Mouse (Mus musculus) CH12.LX (cell line): ENCODE results near the gene Plcl2. TPM values are rescaled to one million over a fixed set of nuclear protein-coding genes. Genes with fewer than 3 reads are reported as not detected.

Source experiments
- DNase-seq: peaks from one replicate; pipeline ENCODE4 v3.0.0-alpha.2; 2013; ENCODE audit errors: extremely low read depth
- H3K27ac ChIP-seq: 2 replicates; pipeline ENCODE4 v1.5.1; 2012; ENCODE audit warnings: low read depth, mild to moderate bottlenecking, control low read depth, moderate library complexity; ENCODE audit not compliant: insufficient read depth
- H3K27me3 ChIP-seq: replicated peaks from 2 replicates; pipeline ENCODE3; 2012; ENCODE audit warnings: inconsistent platforms
- H3K36me3 ChIP-seq, 2 experiments: replicated peaks in 1 of 2; 2 replicates each; pipeline versions ENCODE3 to v1.6.1; 2012; ENCODE audit warnings: inconsistent platforms in 1 of 2, low read length in 1 of 2, mild to moderate bottlenecking in 1 of 2, mixed read lengths in 1 of 2, moderate library complexity in 1 of 2; ENCODE audit not compliant: control insufficient read depth in 1 of 2, insufficient read depth in 1 of 2
- H3K4me1 ChIP-seq, 2 experiments: 2 replicates each; pipeline ENCODE4 v1.6.1; 2012; ENCODE audit warnings: inconsistent platforms in 1 of 2, moderate library complexity in 1 of 2; ENCODE audit not compliant: insufficient read depth in 2 of 2, control insufficient read depth in 1 of 2
- H3K4me2 ChIP-seq: 2 replicates; pipeline ENCODE4 v1.6.1; 2012; ENCODE audit warnings: low read depth, mild to moderate bottlenecking, control low read depth; ENCODE audit not compliant: poor library complexity, insufficient read depth, severe bottlenecking
- H3K4me3 ChIP-seq, 3 experiments: fragments of 150-350 bp in 1 of 3; sonication (generic) in 1 of 3; replicated peaks in 1 of 3; 2 replicates each; pipeline versions ENCODE3 to v1.5.1; 2011 to 2012; ENCODE audit warnings: low read depth in 2 of 3, low read length in 2 of 3, mild to moderate bottlenecking in 2 of 3, moderate library complexity in 2 of 3, control low read depth in 1 of 3, improper control_type of control experiment in 1 of 3, inconsistent platforms in 1 of 3, mixed read lengths in 1 of 3; ENCODE audit not compliant: poor library complexity in 1 of 3
- H3K79me2 ChIP-seq: replicated peaks from 2 replicates; pipeline ENCODE4 v1.6.1; 2012; ENCODE audit warnings: mild to moderate bottlenecking, moderate library complexity; ENCODE audit not compliant: control insufficient read depth, poor library complexity, insufficient read depth, severe bottlenecking; ENCODE audit errors: extremely low read depth
- H3K9ac ChIP-seq: 2 replicates; pipeline ENCODE4 v1.6.1; 2012; ENCODE audit warnings: low read depth, mild to moderate bottlenecking, control low read depth, moderate library complexity; ENCODE audit not compliant: insufficient read depth
- H3K9me3 ChIP-seq: replicated peaks from 2 replicates; pipeline ENCODE3; 2012; ENCODE audit warnings: low read length, inconsistent platforms, mixed read lengths
- CHD1 ChIP-seq: IDR thresholded peaks from 2 replicates; pipeline ENCODE4 v1.6.1; 2012; ENCODE audit warnings: low read depth, low read length, improper control_type of control experiment, inconsistent platforms
- CTCF ChIP-seq, 2 experiments: IDR thresholded peaks in 1 of 2; conservative IDR thresholded peaks in 1 of 2; 2 replicates each; pipeline ENCODE4 v1.5.1; 2011 to 2012; ENCODE audit warnings: low read depth in 2 of 2, low read length in 2 of 2, improper control_type of control experiment in 1 of 2, inconsistent platforms in 1 of 2, mild to moderate bottlenecking in 1 of 2, moderate library complexity in 1 of 2
- EP300 ChIP-seq: IDR thresholded peaks from 2 replicates; pipeline ENCODE4 v1.6.1; 2011; ENCODE audit warnings: low read length, improper control_type of control experiment
- HCFC1 ChIP-seq: IDR thresholded peaks from 2 replicates; pipeline ENCODE4 v1.6.1; 2012; ENCODE audit warnings: low read depth, mild to moderate bottlenecking, inconsistent platforms, low read length, improper control_type of control experiment
- JUND ChIP-seq: conservative IDR thresholded peaks from 2 replicates; pipeline ENCODE4 v1.6.1; 2011; ENCODE audit warnings: low read depth, low read length, improper control_type of control experiment
- KAT2A ChIP-seq: IDR thresholded peaks from 2 replicates; pipeline ENCODE4 v1.6.1; 2012; ENCODE audit warnings: low read length, improper control_type of control experiment, inconsistent platforms; ENCODE audit not compliant: insufficient replicate concordance
- MAFK ChIP-seq: IDR thresholded peaks from 2 replicates; pipeline ENCODE4 v1.6.1; 2011; ENCODE audit warnings: low read length, improper control_type of control experiment; ENCODE audit not compliant: insufficient replicate concordance
- MEF2A ChIP-seq: IDR thresholded peaks from 2 replicates; pipeline ENCODE4 v1.6.1; 2014; ENCODE audit warnings: low read depth, mild to moderate bottlenecking, inconsistent platforms, low read length, improper control_type of control experiment, borderline replicate concordance
- MXI1 ChIP-seq: IDR thresholded peaks from 2 replicates; pipeline ENCODE4 v1.6.1; 2011; ENCODE audit warnings: mild to moderate bottlenecking, low read depth, low read length, improper control_type of control experiment
- NELFE ChIP-seq: IDR thresholded peaks from 2 replicates; pipeline ENCODE4 v1.6.1; 2011; ENCODE audit warnings: low read depth, low read length, improper control_type of control experiment
- NRF1 ChIP-seq: IDR thresholded peaks from 2 replicates; pipeline ENCODE4 v1.6.1; 2014; ENCODE audit warnings: low read depth, mild to moderate bottlenecking, inconsistent platforms, low read length, improper control_type of control experiment, moderate library complexity
- POLR2A ChIP-seq: IDR thresholded peaks from 2 replicates; pipeline ENCODE4 v1.6.1; 2011; ENCODE audit warnings: low read depth, mild to moderate bottlenecking, improper control_type of control experiment, low read length
- SIN3A ChIP-seq: IDR thresholded peaks from 2 replicates; pipeline ENCODE4 v1.6.1; 2012; ENCODE audit warnings: low read length, improper control_type of control experiment, inconsistent platforms
- SMC3 ChIP-seq: IDR thresholded peaks from 2 replicates; pipeline ENCODE4 v1.6.1; 2011; ENCODE audit warnings: low read depth, low read length, improper control_type of control experiment
- UBTF ChIP-seq: IDR thresholded peaks from 2 replicates; pipeline ENCODE4 v1.6.1; 2012; ENCODE audit warnings: low read depth, mild to moderate bottlenecking, inconsistent platforms, low read length, improper control_type of control experiment, moderate library complexity
- USF1 ChIP-seq: IDR thresholded peaks from 2 replicates; pipeline ENCODE4 v1.6.1; 2014; ENCODE audit warnings: low read depth, mild to moderate bottlenecking, inconsistent platforms, low read length, improper control_type of control experiment
- dilution Hi-C: fragments of 300-500 bp; cut with MboI; formaldehyde crosslinking; loops from 2 replicates; pipeline ENCODE4 v1.14.3; 2020; ENCODE audit warnings: low sequenced_read_pairs; ENCODE audit not compliant: extremely low pct_unique_long_range_greater_than_20kb, extremely low pct_ligation_motif_present
- in situ Hi-C: fragments of 300-500 bp; cut with MboI; formaldehyde crosslinking; loops from 3 replicates; pipeline ENCODE4 v1.14.3; 2019; ENCODE audit warnings: low sequenced_read_pairs, low pct_ligation_motif_present, low pct_unique_long_range_greater_than_20kb, mixed read lengths
- polyA plus RNA-seq: library from polyadenylated mRNA; unstranded; fragments of >175 nt; gene quantifications from 2 replicates; pipeline ENCODE4 v1.2.1, GENCODE M21; 2012; ENCODE audit warnings: low read depth; ENCODE audit not compliant: insufficient read length
- total RNA-seq, 2 experiments: library from RNA; depleted of rRNA; stranded (reverse); fragments of 300-350 nt in 1 of 2; fragments of >200 nt in 1 of 2; gene quantifications; 2 replicates each; pipeline ENCODE4 v1.2.3; 2012 to 2014

Gene Plcl2
- total and polyA plus RNA-seq, 3 experiments, result 9.0 to 16.6 (median 12.7) TPM

DNA sequence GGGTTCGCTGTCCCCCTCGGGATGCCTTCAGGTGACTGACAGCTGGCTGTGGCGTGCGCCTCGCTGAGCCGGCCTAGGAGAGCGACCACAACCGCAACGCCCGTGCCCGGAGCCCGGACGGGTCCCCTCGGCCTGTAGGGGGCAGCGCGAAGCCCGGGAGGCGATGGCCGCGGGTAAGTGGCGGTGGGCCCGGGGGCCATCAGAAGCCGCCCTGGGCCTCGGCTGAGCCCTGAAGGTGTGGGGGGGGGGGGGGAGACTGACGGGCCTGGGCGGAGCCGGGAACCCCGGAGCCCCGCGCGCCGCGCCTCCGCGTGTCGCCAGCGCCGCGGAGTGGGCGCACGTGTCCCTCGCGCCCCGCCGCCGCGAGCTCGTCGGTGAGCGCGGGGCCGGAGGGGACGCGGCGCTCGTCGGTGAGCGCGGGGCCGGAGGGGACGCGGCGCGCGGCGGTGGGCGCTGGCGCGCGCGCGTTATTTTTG lies 390 bp upstream of the Plcl2 start (continued):
- no peak for TF ChIP-seq USF1
- TF ChIP-seq CTCF (conservative IDR thresholded peaks at IDR 0.05 in 1 of 2, IDR thresholded peaks at IDR 0.05 in 1 of 2; ENCODE audit: low read depth in 2 of 2, low read length in 2 of 2), result peak in 1 of 2 experiments; percentile 63; a peak in 2 of 4 replicates
- peak; percentile 4; the same call in 1 of the 2 replicates for TF ChIP-seq POLR2A
- TF ChIP-seq UBTF, result peak; percentile 84
- peak; percentile 27; the same call in 1 of the 2 replicates for TF ChIP-seq MEF2A
- TF ChIP-seq SIN3A, result no peak; the same call in 1 of the 2 replicates
- 0 out of 2 replicates have a peak, but pooled peaks have one; percentile 28 for TF ChIP-seq NRF1
- TF ChIP-seq HCFC1, result no peak
- peak; percentile 30; the same call in 1 of the 2 replicates for TF ChIP-seq MXI1

DNA sequence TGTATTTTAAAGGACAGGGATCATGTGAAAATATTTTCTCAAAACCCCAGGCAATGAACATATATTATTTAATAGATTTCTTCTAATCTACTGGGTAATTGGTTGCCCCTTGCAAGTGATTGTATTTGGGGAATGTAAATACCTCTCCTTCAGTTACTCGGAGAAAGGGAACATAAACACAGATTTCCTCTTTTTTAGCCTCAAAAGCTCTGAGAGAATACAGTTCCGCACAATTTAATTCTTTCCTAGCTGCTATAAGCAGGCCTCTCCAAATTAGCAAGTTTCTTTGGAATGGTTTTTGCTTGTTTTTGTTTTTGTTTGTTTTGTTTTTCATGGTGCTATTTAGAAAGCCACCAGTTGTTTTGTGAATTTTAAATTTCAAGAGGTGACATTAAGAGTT lies 1.1 kb downstream of the Plcl2 start:
- TF ChIP-seq CHD1, result 0 out of 2 replicates have a peak, but pooled peaks have one; percentile 36
- TF ChIP-seq KAT2A, result no peak
- no peak for TF ChIP-seq HCFC1
- TF ChIP-seq NRF1, result no peak
- TF ChIP-seq MAFK, result no peak
- TF ChIP-seq SIN3A, result peak; percentile 39; the same call in 1 of the 2 replicates
- no peak for TF ChIP-seq SMC3
- no peak for TF ChIP-seq POLR2A
- TF ChIP-seq JUND, result no peak
- TF ChIP-seq NELFE, result no peak
- no peak; the same call in 1 of the 2 replicates for TF ChIP-seq EP300
- TF ChIP-seq CTCF (conservative IDR thresholded peaks at IDR 0.05 in 1 of 2, IDR thresholded peaks at IDR 0.05 in 1 of 2; ENCODE audit: low read depth in 2 of 2, low read length in 2 of 2), result no peak
- Histone ChIP-seq H3K9me3 (no peaks in the 10 kb centered on the region), H3K79me2 (peaks cover 35% of the 10 kb centered on the region), H3K9ac (peak overlapping the region; percentile 98), H3K4me1 (peaks cover 8 to 38% of the 10 kb centered on the region in 2 experiments), H3K27me3 (peaks cover 20% of the 10 kb centered on the region), H3K36me3 (peaks cover 0 to 3% of the 10 kb centered on the region in 2 experiments), H3K4me3 (peak overlapping the region; percentile 80 to 100 (median 86)), H3K27ac (no peak overlapping the region), H3K4me2 (peak overlapping the region; percentile 91; the same call in 1 of the 2 replicates)
- dilution Hi-C loops, result no loop called here
- in situ Hi-C loops, result loop anchor here (10.0 kb wide), 1 partner anchor 65 kb away; no protein-coding TSS in a partner anchor
- DNase-seq, result no peak

- peak overlapping the region; percentile 63 for H3K27ac ChIP-seq
- peaks cover 0 to 3% of the 10 kb centered on the region in 2 experiments for H3K36me3 ChIP-seq
- peaks cover 19% of the 10 kb centered on the region for H3K27me3 ChIP-seq
- peak overlapping the region; percentile 91 for H3K4me2 ChIP-seq
- TF ChIP-seq UBTF (no peak), CTCF (conservative IDR thresholded peaks at IDR 0.05 in 1 of 2, IDR thresholded peaks at IDR 0.05 in 1 of 2; ENCODE audit: low read depth in 2 of 2, low read length in 2 of 2) (no peak), MXI1 (no peak), EP300 (no peak; the same call in 1 of the 2 replicates)
- in situ Hi-C loops, result loop anchor here (10.0 kb wide), 1 partner anchor 64 kb away; no protein-coding TSS in a partner anchor
- peaks cover 8 to 38% of the 10 kb centered on the region in 2 experiments for H3K4me1 ChIP-seq
- H3K9ac ChIP-seq, result peak overlapping the region; percentile 98
- dilution Hi-C loops, result no loop called here
- H3K79me2 ChIP-seq, result peaks cover 40% of the 10 kb centered on the region
- no peaks in the 10 kb centered on the region for H3K9me3 ChIP-seq
- DNase-seq, result no peak
- H3K4me3 ChIP-seq, result peak overlapping the region; percentile 80 to 100 (median 86)
Measured at GRCm38 (mm10) chr17:50510741-50511140, 1.5 kb downstream of the Plcl2 start.
